Mouse (Mus musculus) heart, embryonic 16.5 days (tissue): Measurements from ENCODE around the gene Anks1b. TPM values are rescaled to one million over a fixed set of nuclear protein-coding genes. Genes with fewer than 3 reads are reported as not detected.

Source experiments
- ATAC-seq: fragments of 200-750 bp; cut with Nextera tagmentation; replicated peaks from 2 replicates; pipeline ENCODE4 v1.8.0; 2017; ENCODE audit warnings: moderate number of reproducible peaks; ENCODE audit not compliant: insufficient read depth, low FRiP score; ENCODE audit errors: extremely low read depth
- H3K27ac ChIP-seq: fragments of 300-500 bp; sonication (generic); 2 replicates; pipeline ENCODE4 v1.5.1; 2014; ENCODE audit warnings: mild to moderate bottlenecking, low read length, control low read depth, moderate library complexity
- H3K27me3 ChIP-seq: fragments of 300-500 bp; sonication (generic); 2 replicates; pipeline ENCODE4 v1.6.1; 2014; ENCODE audit warnings: low read length, mixed read lengths; ENCODE audit not compliant: control insufficient read depth, insufficient read depth
- H3K36me3 ChIP-seq: fragments of 300-500 bp; sonication (generic); 2 replicates; pipeline ENCODE4 v1.6.1; 2014; ENCODE audit not compliant: control insufficient read depth, insufficient read depth
- H3K4me1 ChIP-seq: fragments of 300-500 bp; sonication (generic); 2 replicates; pipeline ENCODE4 v1.6.1; 2014; ENCODE audit warnings: low read length, mixed read lengths; ENCODE audit not compliant: control insufficient read depth, insufficient read depth
- H3K4me2 ChIP-seq: fragments of 300-500 bp; sonication (generic); 2 replicates; pipeline ENCODE4 v1.6.1; 2014; ENCODE audit warnings: low read depth, mild to moderate bottlenecking, control low read depth, low read length
- H3K4me3 ChIP-seq: fragments of 300-500 bp; sonication (generic); 2 replicates; pipeline ENCODE4 v1.5.1; 2014; ENCODE audit warnings: mild to moderate bottlenecking, control low read depth, low read length
- H3K9ac ChIP-seq: fragments of 300-500 bp; sonication (generic); 2 replicates; pipeline ENCODE4 v1.6.1; 2014; ENCODE audit warnings: low read length, control low read depth
- H3K9me3 ChIP-seq: fragments of 300-500 bp; sonication (generic); replicated peaks from 2 replicates; pipeline ENCODE4 v1.6.1; 2016; ENCODE audit warnings: low read length; ENCODE audit not compliant: control insufficient read depth
- WGBS: fragments of 180-500 bp; shearing (Covaris S2); extraction: QIAGEN DNeasy Blood & Tissue Kit; methylation state at CpG from one replicate; pipeline ENCODE4 v1.1.7; 2014; 5-methylcytosine and 5-hydroxymethylcytosine counted together
- polyA plus RNA-seq: library from polyadenylated mRNA; unstranded; fragments of >200 nt; fragmentation: Nextera tagmentation; extraction: Ambion mirVana; gene quantifications from 2 replicates; pipeline ENCODE4 v1.2.1, GENCODE M21; 2015

Anks1b gene
- polyA plus RNA-seq, 1 experiment from 2014 or later = 0.13 TPM

DNA sequence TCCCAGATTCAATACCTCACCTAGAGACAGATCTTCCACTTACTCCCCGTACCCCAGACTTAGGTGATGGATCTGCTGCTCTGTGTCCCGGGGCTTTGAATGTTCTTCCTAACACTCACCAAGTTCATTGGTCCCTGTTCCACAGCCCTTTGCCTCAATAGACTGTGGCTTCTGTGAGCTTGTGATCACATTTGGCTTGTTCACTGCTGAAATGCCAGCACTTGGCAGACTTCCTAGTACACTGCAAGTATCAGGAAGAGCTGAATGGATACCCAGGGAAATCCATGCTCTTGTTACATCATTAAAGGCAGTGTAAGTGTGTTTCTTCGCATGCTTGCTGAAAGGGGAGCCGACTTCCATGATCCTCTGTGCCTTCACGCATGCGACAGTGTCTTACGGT is 17.0 kb upstream of the Anks1b start:
- no peak for ATAC-seq
- H3K27ac ChIP-seq = no peak overlapping the region
- no peak overlapping the region for H3K4me3 ChIP-seq
- no peaks in the 10 kb centered on the region for H3K27me3 ChIP-seq
- H3K9me3 ChIP-seq = no peaks in the 10 kb centered on the region; the same call in 1 of the 2 replicates
- H3K9ac ChIP-seq = no peak overlapping the region
- WGBS = 88% methylated on average over 7 of the region's 7 CpGs
- no peaks in the 10 kb centered on the region for H3K4me1 ChIP-seq
- H3K36me3 ChIP-seq = no peaks in the 10 kb centered on the region
- no peak overlapping the region for H3K4me2 ChIP-seq

DNA sequence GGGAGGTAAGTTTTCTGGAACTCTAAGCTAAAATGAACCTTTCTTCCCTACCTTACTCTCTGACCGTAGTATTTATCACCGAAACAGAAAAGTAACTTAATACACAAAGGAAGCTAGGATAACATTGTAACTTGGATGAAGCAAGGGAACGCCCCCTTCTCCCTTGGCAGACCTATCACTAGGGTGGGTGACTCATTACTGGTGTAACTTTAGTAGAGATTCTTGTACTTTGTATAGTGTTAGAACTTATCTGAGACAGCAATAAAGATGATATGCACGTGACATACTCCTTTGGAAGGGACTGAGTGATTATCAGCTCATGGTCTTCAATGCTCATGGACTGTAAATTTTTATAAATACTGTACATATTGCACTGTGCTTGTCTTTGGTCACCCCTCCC is 5.1 kb upstream of the Anks1b start:
- no peak overlapping the region for H3K27ac ChIP-seq
- no peak overlapping the region for H3K9ac ChIP-seq
- H3K4me1 ChIP-seq = peaks cover 3% of the 10 kb centered on the region; the same call in 1 of the 2 replicates
- H3K4me2 ChIP-seq = no peak overlapping the region
- peaks cover 17% of the 10 kb centered on the region for H3K27me3 ChIP-seq
- no peak for ATAC-seq
- 74% methylated on average over 4 of the region's 4 CpGs for WGBS
- no peaks in the 10 kb centered on the region for H3K9me3 ChIP-seq
- no peaks in the 10 kb centered on the region for H3K36me3 ChIP-seq
- H3K4me3 ChIP-seq = no peak overlapping the region

DNA sequence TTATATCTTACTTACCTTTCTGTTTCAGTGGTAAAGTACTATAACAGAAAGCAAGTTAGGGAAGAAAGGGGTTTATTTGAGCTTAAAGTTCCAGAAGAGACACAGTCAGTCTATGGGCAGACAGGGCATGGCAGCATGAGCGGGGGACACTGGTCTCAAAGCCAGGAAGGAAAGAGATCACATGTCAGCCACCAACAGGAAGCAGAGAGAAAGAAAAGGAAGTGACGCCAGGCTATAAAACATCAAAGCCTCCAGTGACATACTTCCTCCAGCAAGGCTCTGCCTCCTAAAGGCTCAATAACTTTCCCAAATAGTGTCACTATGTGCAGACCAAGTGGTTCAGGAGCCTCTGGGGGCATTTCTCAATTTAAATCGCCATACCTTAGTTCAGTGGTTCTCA is 4.5 kb upstream of the Anks1b start:
- Histone ChIP-seq H3K36me3 (no peaks in the 10 kb centered on the region), H3K4me1 (peaks cover 4% of the 10 kb centered on the region; the same call in 1 of the 2 replicates), H3K4me3 (no peak overlapping the region), H3K4me2 (no peak overlapping the region), H3K9ac (no peak overlapping the region), H3K9me3 (no peaks in the 10 kb centered on the region), H3K27ac (no peak overlapping the region), H3K27me3 (peaks cover 22% of the 10 kb centered on the region)
- WGBS = 65% methylated on average over 3 of the region's 3 CpGs
- ATAC-seq = no peak

DNA sequence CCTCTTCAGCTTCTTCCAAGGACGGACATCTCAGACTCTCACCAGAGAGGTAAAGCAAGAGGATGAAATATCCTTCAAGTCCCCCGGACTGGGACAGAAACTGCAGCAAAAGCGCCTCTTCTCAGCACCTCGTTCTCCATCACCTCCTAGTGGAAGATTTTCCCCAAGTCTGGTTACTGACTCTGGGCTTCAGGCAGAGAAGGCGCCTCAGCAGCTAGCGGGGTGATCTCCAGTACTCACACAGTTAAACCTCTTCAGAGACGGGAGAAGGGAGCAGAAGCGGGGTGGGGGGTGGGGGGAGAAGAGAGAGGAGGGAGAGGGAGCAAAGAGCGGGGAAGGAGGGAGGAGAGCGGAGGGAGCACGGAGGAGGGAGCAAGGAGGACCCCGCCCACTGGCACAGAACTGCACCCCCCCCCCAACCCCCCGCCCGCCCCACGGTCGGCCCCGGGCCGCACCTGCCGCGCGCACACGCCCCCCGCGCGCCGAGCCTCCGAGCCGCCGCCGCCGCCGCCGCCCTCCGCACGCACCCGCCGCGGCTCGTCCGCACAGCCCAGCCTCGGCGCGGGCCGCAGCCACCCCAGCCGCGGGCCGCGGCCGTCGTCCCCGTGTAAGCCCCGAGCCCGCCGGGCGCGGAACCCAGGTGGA is 686 bp upstream of the Anks1b start:
- peaks cover 6% of the 10 kb centered on the region; the same call in 1 of the 2 replicates for H3K4me1 ChIP-seq
- peaks cover 22% of the 10 kb centered on the region for H3K27me3 ChIP-seq
- H3K4me2 ChIP-seq = peak overlapping the region; percentile 94

DNA sequence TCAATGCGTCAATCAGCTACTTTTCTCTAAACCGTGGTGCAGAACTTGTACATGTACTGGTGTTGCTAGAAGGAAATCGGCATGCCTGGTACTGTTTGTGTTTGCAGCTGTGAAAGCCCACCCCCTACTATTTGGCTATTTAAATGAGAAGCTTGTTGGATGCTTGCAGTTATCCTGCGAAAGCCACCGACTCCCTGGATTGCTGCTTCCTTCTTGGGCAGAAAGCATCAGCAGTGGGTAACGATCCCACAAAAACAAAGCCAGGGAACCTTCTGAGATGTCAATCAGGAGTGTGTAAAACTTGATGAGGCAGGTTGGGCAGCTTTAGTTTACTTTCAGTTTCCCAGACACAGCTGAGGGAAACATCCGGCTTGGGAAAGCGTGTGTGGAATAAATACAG is 727 bp downstream of the Anks1b start:
- Histone ChIP-seq H3K27ac (no peak overlapping the region), H3K4me2 (peak overlapping the region; percentile 94), H3K4me1 (peaks cover 6% of the 10 kb centered on the region; the same call in 1 of the 2 replicates), H3K9me3 (no peaks in the 10 kb centered on the region), H3K4me3 (peak overlapping the region; percentile 66), H3K27me3 (peaks cover 22% of the 10 kb centered on the region), H3K9ac (no peak overlapping the region), H3K36me3 (no peaks in the 10 kb centered on the region)
- 17% methylated on average over 8 of the region's 8 CpGs for WGBS
- ATAC-seq = no peak

More for the DNA sequence above, 686 bp upstream of the Anks1b start:
- H3K9ac ChIP-seq = peak overlapping the region; percentile 28; the same call in 1 of the 2 replicates
- H3K4me3 ChIP-seq = peak overlapping the region; percentile 66
- under 1% methylated on average over 31 of the region's 56 CpGs for WGBS
- H3K27ac ChIP-seq = no peak overlapping the region
- peak; percentile 45; the same call in 1 of the 2 replicates for ATAC-seq
- H3K36me3 ChIP-seq = no peaks in the 10 kb centered on the region
- no peaks in the 10 kb centered on the region for H3K9me3 ChIP-seq

DNA sequence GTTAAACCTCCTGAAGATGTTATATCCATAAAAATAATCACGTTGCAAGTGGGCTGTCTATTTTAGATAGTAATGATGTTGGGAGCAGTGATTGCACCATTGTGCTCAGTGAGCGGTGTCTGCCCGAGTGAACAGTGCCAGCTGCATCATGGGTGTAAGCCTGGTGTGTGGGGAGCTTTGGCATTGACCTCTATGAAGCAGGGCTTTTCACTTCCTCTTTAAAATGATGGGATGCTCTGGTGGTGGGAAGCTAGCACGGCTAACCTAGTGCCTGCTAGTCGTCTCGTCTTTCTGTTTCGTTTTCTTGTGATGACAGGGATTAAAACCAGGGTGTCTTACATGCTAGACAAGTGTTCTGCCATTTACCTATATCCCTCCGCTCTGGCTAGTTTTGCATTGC is 10.3 kb downstream of the Anks1b start:
- Histone ChIP-seq H3K4me2 (no peak overlapping the region), H3K4me3 (no peak overlapping the region), H3K9ac (no peak overlapping the region), H3K4me1 (no peaks in the 10 kb centered on the region), H3K27me3 (no peaks in the 10 kb centered on the region), H3K27ac (no peak overlapping the region), H3K9me3 (no peaks in the 10 kb centered on the region), H3K36me3 (no peaks in the 10 kb centered on the region)
- WGBS = 78% methylated on average over 8 of the region's 8 CpGs
- ATAC-seq = no peak

DNA sequence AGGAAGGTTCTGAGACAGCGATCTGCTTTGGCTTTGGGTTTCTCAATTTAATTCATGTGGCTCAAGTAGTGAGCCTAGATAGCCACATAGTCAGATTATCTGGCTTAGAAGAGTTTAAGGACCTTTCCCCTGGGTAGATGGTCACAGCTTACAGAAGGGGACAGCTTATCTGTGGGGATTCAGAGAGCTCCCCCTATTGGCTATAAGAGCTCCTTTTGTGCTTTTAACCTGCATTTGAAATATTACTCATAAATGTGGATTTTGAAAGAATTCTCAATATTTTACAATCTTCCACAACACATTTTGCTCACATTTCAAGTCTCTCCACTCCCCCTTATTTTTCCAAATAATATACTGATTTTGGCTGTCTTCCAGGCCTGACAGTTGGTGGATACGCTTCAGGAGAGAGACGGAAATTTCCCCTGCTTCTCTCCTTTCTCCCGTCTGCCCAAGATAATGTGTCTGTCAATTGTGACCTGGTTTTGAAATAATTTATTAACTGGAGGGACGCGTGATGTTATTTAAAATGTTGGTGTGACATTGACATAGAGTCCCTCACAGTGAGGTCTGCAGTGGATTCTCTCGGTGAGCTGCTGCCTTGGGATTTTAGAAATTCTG is 29.5 kb downstream of the Anks1b start:
- H3K9ac ChIP-seq = no peak overlapping the region
- no peaks in the 10 kb centered on the region for H3K27me3 ChIP-seq
- WGBS = 62% methylated on average over 7 of the region's 7 CpGs
- H3K36me3 ChIP-seq = no peaks in the 10 kb centered on the region
- no peak overlapping the region for H3K27ac ChIP-seq
- no peak overlapping the region for H3K4me2 ChIP-seq
- H3K4me1 ChIP-seq = no peaks in the 10 kb centered on the region
- H3K9me3 ChIP-seq = no peaks in the 10 kb centered on the region
- H3K4me3 ChIP-seq = no peak overlapping the region
- ATAC-seq = no peak

DNA sequence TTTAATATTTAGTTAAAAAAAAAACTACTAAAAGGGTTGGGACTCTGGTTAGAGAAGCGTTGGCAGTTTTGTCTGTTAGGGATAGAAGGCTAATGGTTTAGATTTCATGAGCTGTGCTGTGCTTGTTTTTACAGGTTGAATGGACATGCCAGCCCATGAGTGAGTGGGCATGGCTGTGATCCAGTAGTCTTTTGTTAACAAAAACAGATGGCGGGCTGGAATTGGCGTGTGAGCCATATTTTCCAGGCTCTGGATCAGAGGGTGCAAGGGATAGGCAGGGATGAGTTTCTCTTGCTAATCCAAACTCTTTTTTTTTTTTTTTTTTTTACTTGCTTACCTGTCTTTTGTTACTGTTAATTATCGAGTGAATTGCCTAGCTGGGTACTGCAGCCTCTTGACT is 38.6 kb downstream of the Anks1b start:
- Histone ChIP-seq H3K4me3 (no peak overlapping the region), H3K36me3 (no peaks in the 10 kb centered on the region), H3K27me3 (no peaks in the 10 kb centered on the region), H3K9ac (no peak overlapping the region), H3K27ac (no peak overlapping the region), H3K4me2 (no peak overlapping the region), H3K4me1 (no peaks in the 10 kb centered on the region), H3K9me3 (no peaks in the 10 kb centered on the region)
- WGBS = 74% methylated on average over 4 of the region's 4 CpGs
- ATAC-seq = no peak

DNA sequence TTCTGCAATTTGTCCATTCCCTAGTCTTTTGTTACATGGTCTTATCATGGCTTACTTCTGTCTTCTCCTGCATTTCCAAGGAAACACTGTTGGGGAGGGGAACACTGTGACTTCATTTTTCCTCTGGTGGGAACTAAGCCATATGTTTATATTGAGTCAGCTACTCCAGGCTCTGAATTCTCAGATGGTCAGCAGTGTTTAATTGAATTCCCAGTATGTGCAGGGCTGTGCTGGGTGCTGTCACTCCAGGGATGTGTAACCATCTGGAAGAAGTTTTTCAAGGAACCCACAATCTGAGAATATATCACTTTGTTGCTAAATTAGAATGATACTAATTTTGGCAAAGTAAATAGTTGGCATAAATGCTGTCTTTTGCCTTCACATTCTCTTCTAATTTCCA is 39.9 kb downstream of the Anks1b start:
- no peak for ATAC-seq
- Histone ChIP-seq H3K27ac (no peak overlapping the region), H3K9ac (no peak overlapping the region), H3K9me3 (no peaks in the 10 kb centered on the region), H3K4me2 (no peak overlapping the region), H3K4me1 (no peaks in the 10 kb centered on the region), H3K4me3 (no peak overlapping the region), H3K36me3 (no peaks in the 10 kb centered on the region), H3K27me3 (no peaks in the 10 kb centered on the region)
